Mouse (Mus musculus) spleen, adult 2 months (tissue): ENCODE measurements at regions not wholly inside any gene's neighbourhood (a gene's known extent, or its start where the extent isn't known, plus 50 kb on each side); places are given as distances from the start of the nearest gene placed in this dataset.

Source experiments
- CTCF ChIP-seq: fragments of 200-500 bp; IDR thresholded peaks from 2 replicates; pipeline ENCODE4 v1.5.1; 2011; ENCODE audit warnings: mild to moderate bottlenecking, inconsistent platforms; ENCODE audit not compliant: insufficient read depth, insufficient read length, insufficient replicate concordance; ENCODE audit errors: extremely low read depth
- POLR2A ChIP-seq: fragments of 200-500 bp; IDR thresholded peaks from 2 replicates; pipeline ENCODE4 v1.6.1; 2011; ENCODE audit warnings: low read depth, low read length, inconsistent platforms

GRCm38 (mm10) chr10:120720981-120721380 lies 177.9 kb downstream of the Msrb3 start:
- TF ChIP-seq CTCF (no peak), POLR2A (no peak)
